Mouse (Mus musculus) layer of hippocampus, adult 9-11 months (tissue): ENCODE data around the gene Iqschfp.
A peak's percentile ranks its signal among the peaks of the same experiment; 100 is the strongest.

Experiments
- DNase-seq: peaks from one replicate; pipeline ENCODE4 v3.0.0; 2022

Iqschfp gene

DNA sequence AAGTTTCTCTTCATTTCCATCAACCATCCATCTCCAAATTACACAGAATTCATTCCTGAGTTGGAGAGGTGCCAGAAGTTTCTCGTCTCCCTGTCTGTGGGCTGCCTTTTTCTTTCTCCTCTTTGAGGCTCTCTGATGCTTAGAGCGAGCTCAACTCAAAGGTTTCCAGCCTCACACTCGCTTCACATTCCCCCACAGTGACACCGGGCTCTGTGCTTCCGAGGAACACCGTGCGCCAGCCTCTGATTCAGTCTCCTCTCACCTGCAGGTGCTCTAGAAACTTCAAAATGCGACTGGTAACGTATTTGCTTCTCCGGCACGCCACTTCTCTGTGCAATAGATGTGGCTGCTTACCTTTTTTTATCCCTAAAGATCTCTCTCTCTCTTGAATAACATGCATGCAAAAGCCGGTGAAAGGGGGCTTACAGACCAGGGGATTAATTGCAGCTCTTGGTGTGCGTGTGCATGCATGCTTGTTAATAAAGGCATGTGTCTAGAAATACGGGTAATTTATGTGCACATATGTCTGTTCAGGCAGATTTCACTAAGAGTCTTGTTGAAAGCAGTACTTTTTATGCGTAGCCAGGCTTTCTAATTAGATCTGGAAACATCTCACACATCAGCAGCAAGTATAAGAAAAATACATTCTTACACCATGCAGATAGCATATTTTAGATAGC, at the start of gene Iqschfp, which contains the start of gene Iqcj:
TSS of gene Iqschfp (plus strand) at position 207 of the 680 bp plus-strand sequence.
TSS of gene Iqcj (plus strand) at position 195 of the 680 bp plus-strand sequence.
- DNase-seq: peak; percentile 8

DNA sequence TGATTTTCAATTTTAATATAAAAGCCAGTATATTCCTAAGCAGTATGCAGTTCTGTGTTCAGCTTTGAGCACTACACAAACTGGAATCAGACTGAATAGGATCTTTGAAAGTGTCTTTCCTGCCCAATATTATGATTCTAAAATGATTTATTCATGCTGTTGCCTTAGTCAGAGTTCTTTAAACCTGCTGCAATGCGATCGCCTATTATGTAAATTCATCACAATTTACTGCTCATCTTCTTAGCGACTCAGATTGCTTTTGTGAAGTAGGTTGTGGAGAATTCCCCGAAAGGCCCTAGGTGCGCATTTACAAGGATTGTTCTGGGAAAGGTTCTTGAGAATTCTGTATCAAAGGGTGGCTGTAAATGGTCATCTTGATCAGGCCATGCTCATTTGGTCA, 39.6 kb upstream of the Iqschfp start:
- DNase-seq: no peak

DNA sequence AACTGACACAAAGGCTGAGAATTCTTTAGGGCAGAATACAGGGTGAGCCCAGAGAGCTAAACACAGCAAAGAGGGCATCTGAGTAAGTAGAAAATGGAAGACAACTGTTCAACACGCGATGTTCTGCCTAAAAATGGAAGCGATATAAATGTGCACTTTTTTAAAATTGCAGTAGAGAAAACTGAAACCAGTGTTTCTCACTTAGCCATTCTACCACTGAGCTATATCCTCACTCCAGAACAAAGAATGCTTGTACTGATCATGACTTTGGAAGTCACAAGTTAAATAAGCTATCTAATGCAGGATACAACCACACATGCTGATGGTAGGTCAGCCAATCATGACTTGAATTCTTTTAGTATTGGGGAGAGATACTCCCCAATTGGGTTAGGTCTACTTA, 30.5 kb upstream of the Iqschfp start:
- no peak for DNase-seq

DNA sequence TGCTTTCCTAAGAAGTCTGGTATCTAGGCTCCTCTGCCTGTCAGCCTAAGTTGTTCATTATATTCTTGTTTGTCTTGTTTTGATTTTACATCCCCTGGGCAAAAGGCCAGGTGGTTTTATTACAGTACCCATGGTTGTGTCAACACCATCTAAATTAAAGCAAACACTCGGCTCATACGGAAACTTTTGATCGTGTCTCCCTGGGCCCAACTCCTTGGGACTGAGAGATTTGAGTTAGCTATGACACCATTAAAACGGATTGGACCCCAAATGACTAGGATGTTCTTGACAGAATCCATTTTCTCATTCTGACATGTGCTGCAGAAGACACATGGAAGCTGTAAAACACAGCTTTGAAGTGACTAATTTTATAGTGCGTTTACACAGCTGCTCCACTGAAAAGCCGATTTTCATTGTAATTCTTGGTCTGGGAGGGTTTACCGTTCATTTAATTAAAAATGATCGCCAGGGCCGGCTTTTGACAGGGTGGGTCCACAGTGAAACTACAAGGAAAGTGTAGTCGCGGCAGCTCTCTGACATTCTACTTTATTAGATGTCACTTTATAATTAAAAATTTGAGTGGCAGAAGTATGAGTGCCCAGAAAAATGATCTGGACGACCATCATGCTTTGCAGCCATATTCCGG, 24.5 kb upstream of the Iqschfp start:
- DNase-seq: no peak

DNA sequence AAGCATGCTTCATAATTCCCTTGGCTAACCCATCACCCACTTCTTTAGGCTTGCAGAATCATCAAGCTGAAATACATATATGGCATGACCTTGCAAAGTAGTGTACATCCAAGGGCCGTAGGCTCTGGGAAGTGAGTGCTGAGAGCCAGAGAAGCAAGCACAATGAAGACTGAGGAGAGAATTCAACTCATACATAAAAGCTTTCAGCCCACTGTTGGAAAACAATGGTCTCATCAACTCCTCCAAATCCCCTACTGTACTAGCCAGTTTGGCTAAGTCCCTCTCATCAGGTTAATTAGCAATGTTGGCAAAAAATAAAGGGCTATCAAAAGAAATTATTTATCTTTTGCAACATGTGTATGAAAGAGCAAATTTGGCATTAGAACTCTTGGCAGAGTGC, 22.6 kb upstream of the Iqschfp start:
- DNase-seq: no peak

DNA sequence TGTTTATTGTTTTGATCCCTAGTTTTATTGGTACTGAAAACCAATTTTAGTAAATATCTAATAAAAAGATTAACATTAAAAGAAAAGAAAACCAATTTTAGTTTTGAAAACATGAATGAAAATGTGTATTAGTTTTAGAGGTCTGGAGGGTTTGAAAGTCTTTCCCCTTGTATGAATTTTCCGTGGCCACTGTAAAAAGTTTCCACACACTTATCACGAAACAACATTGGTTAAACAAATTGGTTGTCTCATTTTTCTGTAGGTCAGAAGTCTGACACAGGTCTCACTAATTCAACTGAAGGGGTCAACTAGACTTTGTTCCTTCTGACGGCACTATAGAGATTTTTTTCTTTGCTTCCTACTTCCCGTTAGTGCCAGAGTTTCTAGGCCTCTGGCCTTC, 14.8 kb upstream of the Iqschfp start:
- no peak for DNase-seq

DNA sequence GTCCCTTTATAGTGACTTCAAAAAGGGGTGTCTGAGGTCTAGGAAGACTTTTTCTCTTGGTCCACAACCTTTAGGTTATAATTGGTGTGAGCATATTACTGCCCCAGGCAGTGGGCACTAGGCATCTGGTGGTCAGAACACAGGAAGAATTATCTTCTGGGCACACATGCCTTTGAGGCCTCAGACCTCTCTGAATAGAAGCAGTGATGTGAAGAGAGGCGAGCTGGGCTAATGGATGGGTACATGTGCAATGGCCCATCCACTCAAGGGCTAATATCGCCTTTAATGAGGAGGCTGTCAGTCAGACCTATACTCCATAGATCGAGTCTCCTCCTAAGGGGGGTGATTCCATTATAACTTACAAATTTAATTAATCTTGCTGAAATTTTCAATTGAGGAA, 7.7 kb upstream of the Iqschfp start:
- DNase-seq: no peak

DNA sequence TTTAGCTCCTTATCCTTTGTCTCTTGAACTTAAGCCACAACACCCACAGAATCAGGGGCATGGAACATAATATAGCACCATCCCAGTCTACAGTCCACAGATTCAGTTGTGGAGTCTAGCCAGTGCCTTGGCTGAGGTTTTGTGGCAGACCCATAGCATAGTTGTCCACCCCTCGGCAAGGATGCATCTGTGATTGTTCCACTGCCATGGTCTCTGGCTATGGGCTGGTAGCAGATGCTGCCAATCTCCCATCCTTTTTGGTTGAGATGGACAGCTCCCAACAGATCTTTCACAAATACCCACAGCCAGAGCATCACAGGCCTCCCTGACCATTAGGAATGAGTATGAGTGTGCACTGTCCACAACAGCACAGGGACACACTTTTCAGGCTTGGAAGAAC, 5.9 kb upstream of the Iqschfp start:
- DNase-seq: no peak

DNA sequence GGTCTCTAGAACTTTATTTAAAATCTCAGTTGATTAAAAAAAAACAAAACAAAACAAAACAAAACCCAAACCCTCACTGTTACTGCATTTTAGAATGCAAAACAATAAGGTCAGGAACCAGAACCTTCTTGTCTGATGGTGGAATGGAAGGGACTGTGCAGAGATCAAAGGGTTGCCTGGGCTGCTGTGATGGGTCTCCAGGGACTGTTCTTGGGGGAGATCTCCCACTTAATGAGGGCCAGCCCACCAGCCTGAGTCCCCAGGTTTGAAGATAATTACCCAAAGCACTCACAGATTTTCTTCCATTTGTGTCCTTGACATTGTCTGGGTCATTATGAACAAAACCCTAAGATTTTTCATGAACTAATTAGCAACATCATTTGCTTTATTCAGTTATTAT, 4.8 kb upstream of the Iqschfp start:
- DNase-seq: no peak

DNA sequence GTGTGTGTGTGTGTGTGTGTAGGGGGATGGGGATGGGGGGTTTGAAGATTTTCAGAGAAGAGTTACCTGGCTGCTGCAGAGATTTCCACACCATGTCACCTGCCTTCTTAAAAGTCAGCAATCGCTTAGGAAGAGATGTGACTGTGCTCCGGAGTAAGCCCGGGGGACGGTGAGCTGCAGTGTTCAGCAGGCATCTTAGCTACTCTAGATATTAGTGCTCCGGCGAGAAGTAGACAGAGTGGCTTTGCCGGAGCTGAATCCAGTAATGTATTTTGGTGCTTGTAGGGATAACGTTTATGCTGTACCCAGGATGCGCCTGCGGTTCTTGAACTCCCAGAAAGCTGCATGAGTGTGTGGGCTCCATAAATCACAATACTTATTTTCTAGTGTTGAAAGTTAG, 736 bp downstream of the Iqschfp start:
- peak; percentile 7 for DNase-seq

DNA sequence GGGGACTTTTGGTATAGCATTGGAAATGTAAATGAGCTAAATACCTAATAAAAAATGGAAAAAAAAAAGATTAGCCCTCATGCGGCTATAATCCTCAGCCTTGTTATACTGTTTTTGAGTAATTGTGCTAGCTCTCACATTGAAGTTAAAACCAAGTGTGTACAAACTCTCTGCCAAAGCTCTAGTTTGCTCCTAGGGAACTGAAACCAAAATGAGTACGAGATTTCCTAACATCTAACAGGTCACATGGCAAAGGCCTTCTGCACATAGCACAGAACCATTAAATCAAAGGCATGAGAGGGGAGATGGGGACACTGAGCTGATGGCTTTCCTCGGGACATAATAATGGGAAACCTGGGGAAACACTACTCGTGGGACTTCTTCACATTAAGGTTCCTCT, 10.5 kb downstream of the Iqschfp start:
- no peak for DNase-seq

DNA sequence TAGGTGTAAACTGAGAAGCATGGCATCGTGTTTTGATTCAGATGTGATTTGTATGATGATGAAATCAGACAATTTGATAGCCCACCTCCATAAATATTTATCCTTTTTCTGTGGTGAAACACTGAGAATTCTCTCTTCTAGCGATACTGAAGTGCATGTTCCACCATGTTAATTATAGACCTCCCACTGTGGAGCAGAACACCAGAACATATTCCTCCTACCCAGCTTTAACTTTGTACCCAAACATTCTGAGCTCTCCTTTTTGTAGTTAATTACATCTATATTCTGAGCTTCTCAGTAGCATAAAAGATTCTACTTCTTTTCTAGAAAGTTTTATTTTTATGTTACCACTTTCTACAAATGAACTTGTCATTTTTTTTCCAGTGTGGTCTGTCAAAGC, 16.6 kb downstream of the Iqschfp start:
- no peak for DNase-seq

DNA sequence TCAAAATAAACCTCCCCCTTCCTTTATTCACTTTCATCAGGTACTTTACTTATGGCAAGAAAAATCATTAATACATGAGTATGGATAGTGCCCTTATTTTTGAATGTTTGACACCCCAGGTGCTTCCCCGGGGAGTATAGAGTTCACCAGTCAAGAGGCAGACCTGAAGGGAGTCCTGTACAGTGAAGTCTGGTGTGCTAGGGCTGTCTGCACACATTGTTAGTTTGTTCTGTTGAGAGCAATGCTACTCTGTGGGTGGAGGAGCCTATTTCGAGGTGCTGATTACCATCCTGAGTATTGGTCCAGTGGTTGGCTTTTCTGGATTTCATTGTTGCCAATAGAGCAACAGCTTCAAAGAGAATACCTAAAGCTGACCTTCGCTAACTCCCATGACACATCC, 26.1 kb downstream of the Iqschfp start:
- DNase-seq: no peak

DNA sequence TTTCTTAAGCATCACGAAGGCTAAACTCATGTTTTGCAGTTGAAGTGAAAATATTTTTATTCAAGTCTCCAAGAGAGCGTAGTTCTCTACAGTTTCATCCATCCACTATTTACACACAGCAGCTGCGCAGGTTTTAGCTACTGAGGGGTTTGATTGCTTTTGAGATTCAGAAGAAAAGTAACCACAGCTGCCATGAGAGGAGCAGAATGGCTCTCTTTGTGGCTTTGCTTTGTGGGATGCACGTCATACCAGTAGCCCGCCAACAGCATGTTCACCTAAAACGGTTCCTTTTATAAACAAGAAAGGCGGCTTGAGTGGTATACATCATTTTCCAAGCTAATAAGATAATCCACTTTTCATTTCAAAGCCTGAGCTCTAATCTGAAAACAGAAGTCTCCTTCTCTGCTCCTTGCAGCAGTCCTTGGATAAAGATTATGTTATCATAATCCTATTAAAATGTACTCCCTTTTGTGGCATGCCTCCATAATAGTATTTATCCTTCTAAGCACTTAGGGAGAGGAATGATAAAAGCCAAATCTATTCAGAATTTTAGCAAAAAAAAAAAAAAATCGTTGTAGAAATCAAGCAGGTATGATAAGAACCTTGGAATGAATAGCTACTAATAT, 26.7 kb downstream of the Iqschfp start:
- DNase-seq: no peak

DNA sequence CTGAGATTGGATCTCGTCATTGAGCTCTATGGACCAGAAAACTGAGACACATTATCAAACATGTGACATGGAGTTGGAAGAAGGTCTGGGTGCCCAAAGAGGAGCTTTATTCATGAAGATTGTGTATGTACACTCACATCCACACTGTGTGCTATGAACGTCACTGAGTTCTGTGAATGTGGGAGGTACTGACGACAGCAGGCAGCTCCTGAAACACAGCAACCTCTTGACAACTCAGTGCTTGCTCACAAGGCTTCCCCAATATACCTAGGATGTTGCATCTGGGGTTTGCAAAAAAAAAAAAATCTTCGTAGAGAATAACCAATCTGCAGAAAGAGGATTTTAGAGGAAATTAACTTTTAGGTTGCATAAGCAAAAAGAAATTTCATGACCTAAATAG, 31.1 kb downstream of the Iqschfp start:
- no peak for DNase-seq

DNA sequence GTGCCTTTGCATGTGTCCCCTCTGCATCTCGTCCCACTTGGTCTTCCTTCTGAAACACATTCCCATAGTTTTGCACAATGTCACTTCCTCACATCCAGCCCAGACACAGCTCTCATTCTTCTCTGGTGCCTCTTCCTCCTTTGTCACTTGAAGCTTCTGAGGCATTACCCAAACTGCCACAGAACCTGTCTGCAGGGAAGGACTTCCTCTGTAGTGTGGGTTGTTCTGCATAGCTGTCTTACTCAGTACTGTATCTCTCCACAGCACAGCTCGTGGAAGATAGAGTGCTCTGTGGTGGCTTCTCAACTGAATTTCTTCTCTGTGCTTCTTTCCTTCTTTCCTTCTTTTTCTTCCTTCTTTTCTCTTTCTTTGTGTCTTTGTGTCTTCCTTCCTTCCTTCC, 33.4 kb downstream of the Iqschfp start:
- no peak for DNase-seq

DNA sequence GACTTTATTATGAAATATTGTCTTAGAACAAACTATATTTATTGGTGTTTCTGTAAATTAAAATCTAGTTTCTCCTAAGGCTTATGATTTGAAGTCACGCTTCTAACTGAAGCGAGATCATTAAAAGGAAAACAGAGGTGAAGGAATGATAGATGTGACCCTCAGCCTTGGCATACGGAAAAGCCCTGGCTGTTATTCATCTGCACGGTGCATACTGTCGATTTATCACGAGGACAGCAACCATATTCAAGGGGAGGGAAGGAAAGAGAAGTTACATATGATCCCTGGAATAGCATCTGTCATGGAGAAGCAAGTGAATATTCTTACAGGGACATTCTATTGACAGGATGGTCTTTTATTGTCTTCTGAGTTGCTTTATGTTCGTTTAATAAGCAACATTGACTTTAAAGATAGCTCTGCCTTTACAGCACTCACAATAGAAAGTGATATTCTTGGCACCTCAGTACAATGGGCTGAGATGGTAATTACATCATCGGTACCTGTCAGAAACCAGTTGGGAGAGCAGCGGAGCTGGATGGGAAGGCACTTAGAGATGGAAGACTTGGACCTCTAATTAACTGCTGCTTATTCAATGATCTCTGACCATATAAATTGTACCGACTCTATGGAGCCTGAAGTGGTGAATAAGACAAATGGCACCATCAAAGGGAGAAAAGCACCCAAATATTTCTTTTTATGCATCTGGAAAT, 38.5 kb downstream of the Iqschfp start:
- DNase-seq: no peak

DNA sequence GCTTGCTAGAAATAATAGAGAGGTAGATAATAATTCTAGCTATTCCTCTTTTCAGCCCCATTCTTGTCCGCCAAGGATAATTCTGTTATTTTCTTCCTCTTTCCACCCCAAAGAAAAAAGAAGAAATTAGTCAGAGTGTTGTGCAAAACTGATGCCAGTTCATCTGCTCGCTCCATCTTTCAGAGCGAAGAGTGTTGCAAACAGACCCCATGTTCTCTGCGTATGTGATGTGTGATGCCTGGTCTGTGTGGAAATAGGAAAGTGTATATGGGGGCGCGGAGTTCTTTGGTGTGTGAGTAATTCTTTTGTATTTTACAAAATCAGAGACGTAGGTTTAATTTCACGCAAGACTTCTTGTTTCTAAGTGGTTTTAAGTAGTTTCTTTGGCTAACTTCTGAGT, 39.1 kb downstream of the Iqschfp start:
- DNase-seq: peak; percentile 38

DNA sequence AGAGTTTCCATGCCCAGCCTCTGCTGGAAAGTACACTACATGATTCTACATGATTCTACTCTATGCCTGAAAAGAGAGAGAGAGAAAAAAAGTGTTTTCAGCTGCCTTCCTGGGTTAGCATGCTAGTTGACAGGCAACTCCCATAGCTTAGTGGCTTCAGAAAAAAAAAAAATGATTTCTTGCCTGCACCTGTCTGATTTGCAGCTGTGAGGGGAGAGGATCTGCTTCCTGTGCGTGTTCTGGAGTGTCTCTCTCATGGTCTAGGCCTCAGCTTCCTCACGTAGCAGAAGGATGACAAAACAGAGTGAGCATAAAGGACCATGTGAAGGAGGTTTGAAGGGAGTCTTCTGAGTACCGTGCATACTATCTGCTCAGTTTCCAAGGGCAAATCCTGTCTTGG, 39.9 kb downstream of the Iqschfp start:
- no peak for DNase-seq

DNA sequence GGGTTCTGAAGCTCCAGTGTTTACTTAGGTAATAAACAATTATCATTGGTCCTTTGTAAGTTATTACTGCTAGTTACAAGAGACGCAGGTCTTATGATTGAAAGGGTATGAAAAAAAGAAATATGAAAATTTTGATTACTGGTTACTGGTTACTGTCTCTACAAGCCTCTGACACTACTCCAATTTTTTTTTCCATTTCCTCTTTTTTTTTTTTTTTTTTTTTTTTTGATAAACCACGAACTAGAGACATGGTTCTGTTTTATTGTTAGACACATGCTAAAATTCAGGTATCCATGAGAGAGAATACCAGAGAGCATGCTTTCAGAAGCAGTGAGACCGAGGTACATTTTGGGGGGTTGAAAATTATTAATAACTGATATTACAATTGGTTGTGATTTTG, 43.8 kb downstream of the Iqschfp start:
- no peak for DNase-seq

DNA sequence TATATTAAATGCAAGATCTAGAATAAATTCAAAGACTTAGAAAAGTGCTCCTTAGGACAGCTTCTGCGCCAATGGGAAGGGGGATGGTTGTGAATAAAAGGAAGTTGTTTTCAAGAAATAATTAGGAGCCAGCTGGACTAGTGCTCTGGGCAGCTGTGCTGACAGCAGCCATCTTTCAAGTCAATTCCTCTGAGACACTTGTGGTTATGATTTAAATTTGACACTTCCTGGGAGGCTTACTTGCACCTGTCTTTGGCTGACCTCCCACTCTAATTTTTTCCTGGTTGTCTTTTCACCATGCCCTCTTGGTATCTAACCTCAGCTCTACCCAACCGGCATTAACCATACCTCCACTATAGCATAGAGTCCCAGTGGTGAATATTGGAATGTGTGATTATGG, 55.0 kb downstream of the Iqschfp start:
- no peak for DNase-seq

DNA sequence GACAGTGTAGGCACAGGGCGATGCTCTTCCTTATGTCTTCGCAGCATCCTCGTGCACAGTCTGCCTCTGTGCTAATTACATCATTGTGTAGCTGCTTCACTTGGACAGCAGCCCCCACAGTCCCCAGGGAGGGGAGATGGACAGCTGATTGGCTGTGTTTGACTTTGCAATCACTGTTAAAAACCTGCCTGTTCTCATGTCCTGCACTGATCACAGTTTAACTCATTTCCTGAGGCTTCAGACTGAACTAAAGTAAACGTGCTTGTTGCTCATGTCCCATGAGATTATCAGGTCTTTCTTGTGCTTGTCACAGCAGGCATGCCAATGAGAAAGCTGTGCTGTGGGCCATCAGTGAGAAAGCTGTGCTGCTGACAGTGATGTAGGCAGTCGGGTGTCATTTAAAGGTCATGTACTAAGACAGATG, 60.5 kb downstream of the Iqschfp start:
- no peak for DNase-seq

DNA sequence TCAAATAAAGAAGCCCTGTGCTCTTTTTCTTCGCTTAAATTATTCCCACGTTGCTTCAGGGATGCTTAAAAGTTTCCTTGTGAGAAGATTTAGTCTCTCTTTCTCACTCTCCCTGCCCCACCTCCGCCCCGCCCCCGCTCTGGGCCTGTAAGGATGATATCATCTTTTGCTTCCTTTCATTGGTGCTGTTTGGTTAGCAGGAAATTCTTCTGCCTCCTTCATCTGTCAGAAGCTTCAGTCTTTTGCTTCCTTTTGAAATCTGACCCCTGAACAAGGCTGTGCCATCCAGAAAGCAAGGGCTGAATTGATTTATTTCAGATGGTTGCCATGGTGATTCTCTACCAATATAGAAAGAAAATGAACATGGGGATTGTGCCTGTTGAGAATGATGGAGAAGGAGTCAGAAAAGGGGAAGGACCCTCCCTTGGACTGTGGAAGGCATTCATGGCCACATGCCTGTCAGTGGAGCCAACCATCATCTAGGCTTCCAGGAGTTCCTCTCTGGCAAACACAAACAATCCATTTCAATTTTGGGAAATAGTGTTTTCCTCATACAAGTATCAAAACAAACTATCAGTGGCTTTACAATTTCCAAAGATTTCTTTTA, 62.5 kb downstream of the Iqschfp start:
- DNase-seq: no peak
